Mouse (Mus musculus) kidney, postnatal 0 days (tissue): ENCODE measurements around the gene Hsdl2. TPM values are rescaled to one million over a fixed set of nuclear protein-coding genes. Genes with fewer than 3 reads are reported as not detected.
A peak's percentile ranks its signal among the peaks of the same experiment; 100 is the strongest.

Experiments used
- ATAC-seq: fragments of 200-750 bp; cut with Nextera tagmentation; replicated peaks from 2 replicates; pipeline ENCODE4 v1.8.0; 2017; ENCODE audit warnings: low read depth, moderate number of reproducible peaks, moderate TSS enrichment, moderate library complexity; ENCODE audit not compliant: low FRiP score
- DNase-seq: peaks from one replicate; pipeline ENCODE4 v3.0.0-alpha.2; 2016; ENCODE audit warnings: low spot score
- H3K27ac ChIP-seq: fragments of 300-500 bp; sonication (generic); 2 replicates; pipeline ENCODE4 v1.5.1; 2014; ENCODE audit warnings: mild to moderate bottlenecking
- H3K27me3 ChIP-seq: fragments of 300-500 bp; sonication (generic); 2 replicates; pipeline ENCODE4 v1.6.1; 2014; ENCODE audit warnings: low read length, mixed read lengths; ENCODE audit not compliant: insufficient read depth
- H3K36me3 ChIP-seq: fragments of 300-500 bp; sonication (generic); 2 replicates; pipeline ENCODE4 v1.6.1; 2014; ENCODE audit warnings: low read length, mixed read lengths; ENCODE audit not compliant: insufficient read depth
- H3K4me1 ChIP-seq: fragments of 300-500 bp; sonication (generic); replicated peaks from 2 replicates; pipeline ENCODE4 v1.6.1; 2014; ENCODE audit warnings: antibody characterized with exemption, low read length, mixed read lengths; ENCODE audit not compliant: insufficient read depth
- H3K4me2 ChIP-seq: fragments of 300-500 bp; sonication (generic); 2 replicates; pipeline ENCODE4 v1.6.1; 2014; ENCODE audit warnings: mild to moderate bottlenecking, low read length, moderate library complexity, mixed read lengths
- H3K4me3 ChIP-seq: fragments of 300-500 bp; sonication (generic); replicated peaks from 2 replicates; pipeline ENCODE4 v1.5.1; 2014; ENCODE audit warnings: low read depth, low read length
- H3K9ac ChIP-seq: fragments of 300-500 bp; sonication (generic); 2 replicates; pipeline ENCODE4 v1.6.1; 2014; ENCODE audit warnings: low read depth, low read length
- H3K9me3 ChIP-seq: fragments of 300-500 bp; sonication (generic); replicated peaks from 2 replicates; pipeline ENCODE4 v1.6.1; 2016; ENCODE audit warnings: low read length, inconsistent platforms, mixed read lengths
- CTCF ChIP-seq: IDR thresholded peaks from 2 replicates; pipeline ENCODE4 v1.5.1; 2016; ENCODE audit warnings: antibody characterized with exemption, low read depth, mild to moderate bottlenecking, moderate library complexity
- WGBS: fragments of 180-500 bp; shearing (Covaris S2); extraction: QIAGEN DNeasy Blood & Tissue Kit; methylation state at CpG from one replicate; pipeline ENCODE4 v1.1.7; 2014; 5-methylcytosine and 5-hydroxymethylcytosine counted together
- polyA plus RNA-seq: library from polyadenylated mRNA; unstranded; fragments of >200 nt; fragmentation: Nextera tagmentation; extraction: Ambion mirVana; gene quantifications from 2 replicates; pipeline ENCODE4 v1.2.1, GENCODE M21; 2015

The Hsdl2 gene
- polyA plus RNA-seq, 1 experiment from 2014 or later: 40.4 TPM

DNA sequence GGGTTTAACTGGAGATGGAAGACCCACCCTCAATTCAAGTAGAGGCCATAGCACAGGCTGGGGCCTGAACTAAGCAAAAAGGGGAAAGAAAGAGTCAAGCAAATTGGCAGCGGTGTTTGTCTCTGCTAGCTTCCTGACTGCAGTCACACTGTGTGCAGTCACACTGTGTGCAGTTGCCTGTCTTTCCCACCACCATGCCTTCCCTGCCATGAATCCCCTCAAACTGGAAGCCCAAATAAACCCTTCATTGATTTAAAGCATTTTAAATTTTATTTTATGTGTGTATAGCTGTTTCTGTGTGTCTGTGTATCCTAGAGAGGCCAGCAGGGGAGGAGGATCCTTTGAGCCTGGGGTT, 6.5 kb downstream of the Hsdl2 start:
- H3K4me3 ChIP-seq: no peak overlapping the region
- H3K27ac ChIP-seq: no peak overlapping the region
- TF ChIP-seq CTCF: no peak
- no peaks in the 10 kb centered on the region for H3K27me3 ChIP-seq
- DNase-seq (no peak), ATAC-seq (no peak)
- no peaks in the 10 kb centered on the region for H3K4me1 ChIP-seq
- H3K36me3 ChIP-seq: no peaks in the 10 kb centered on the region
- WGBS: 94% methylated on average over 1 of the region's 1 CpGs
- no peak overlapping the region for H3K4me2 ChIP-seq
- H3K9ac ChIP-seq: no peak overlapping the region
- H3K9me3 ChIP-seq: no peaks in the 10 kb centered on the region

DNA sequence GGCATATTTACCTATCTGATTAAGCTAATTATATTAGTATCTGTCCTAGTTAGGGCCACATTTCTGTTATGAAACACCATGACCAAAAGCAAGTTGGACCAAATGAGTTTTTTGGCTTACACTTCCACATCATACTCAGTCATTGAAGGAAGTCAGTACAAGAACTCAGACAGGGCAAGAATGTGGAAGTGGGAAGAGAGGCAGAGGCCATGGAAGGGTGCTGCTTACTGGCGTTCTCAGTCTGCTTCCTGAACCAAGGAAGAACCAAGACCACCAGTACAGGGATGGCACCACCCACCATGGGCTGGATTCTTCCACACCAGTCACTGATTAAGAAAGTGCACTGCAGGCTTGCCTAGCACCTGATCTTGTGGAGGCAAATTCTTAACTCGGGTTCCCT, 13.3 kb downstream of the Hsdl2 start:
- 81% methylated on average over 2 of the region's 2 CpGs for WGBS
- no peak for TF ChIP-seq CTCF
- no peak overlapping the region for H3K4me3 ChIP-seq
- no peaks in the 10 kb centered on the region for H3K27me3 ChIP-seq
- no peak overlapping the region for H3K27ac ChIP-seq
- DNase-seq: no peak
- H3K9ac ChIP-seq: no peak overlapping the region
- no peak overlapping the region for H3K4me2 ChIP-seq
- H3K9me3 ChIP-seq: no peaks in the 10 kb centered on the region
- no peak for ATAC-seq
- no peaks in the 10 kb centered on the region for H3K4me1 ChIP-seq
- no peaks in the 10 kb centered on the region for H3K36me3 ChIP-seq

DNA sequence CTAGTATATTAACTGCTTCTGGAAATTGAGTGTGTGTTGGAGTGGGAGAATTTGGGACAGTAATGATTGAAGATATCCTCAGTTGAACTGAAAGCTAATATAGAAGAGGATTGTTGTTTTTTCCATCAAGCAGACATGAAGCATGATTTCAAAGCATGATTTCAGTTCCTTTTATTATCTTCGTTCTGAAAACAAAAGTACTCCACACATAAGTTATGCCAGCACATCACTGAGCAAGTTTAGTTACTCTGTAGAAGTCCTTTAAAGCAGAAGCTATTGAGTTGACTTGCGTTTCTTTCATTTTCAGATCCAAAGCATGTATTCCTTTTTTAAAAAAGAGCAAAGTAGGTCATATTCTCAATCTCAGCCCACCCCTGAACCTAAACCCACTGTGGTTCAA, 15.2 kb downstream of the Hsdl2 start:
- H3K9me3 ChIP-seq: no peaks in the 10 kb centered on the region
- no peak overlapping the region for H3K4me2 ChIP-seq
- H3K4me3 ChIP-seq: no peak overlapping the region
- DNase-seq: no peak
- TF ChIP-seq CTCF: no peak
- ATAC-seq: no peak
- 88% methylated on average over 2 of the region's 2 CpGs for WGBS
- no peak overlapping the region for H3K27ac ChIP-seq
- H3K9ac ChIP-seq: no peak overlapping the region
- H3K27me3 ChIP-seq: no peaks in the 10 kb centered on the region
- no peaks in the 10 kb centered on the region for H3K4me1 ChIP-seq
- H3K36me3 ChIP-seq: no peaks in the 10 kb centered on the region

DNA sequence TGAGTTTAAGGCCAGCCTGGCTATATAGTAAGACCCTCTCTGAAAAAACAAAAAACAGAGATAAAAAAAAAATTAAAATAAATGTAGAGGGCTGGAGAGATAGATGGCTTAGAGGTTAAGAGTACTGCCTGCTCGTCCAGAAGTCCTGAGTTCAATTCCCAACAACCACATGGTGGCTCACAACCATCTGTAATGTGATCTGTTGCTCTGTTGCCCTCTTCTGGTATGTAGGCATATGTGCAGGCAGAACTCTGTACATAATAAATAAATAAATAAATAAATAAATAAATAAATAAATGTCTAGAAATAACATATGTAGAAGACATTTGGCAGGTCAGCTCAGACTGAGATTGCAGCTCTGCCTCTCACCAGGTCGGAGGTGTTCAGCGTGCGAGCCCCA, 21.3 kb downstream of the Hsdl2 start:
- Histone ChIP-seq H3K9ac (no peak overlapping the region), H3K9me3 (no peaks in the 10 kb centered on the region), H3K4me2 (no peak overlapping the region), H3K27ac (no peak overlapping the region), H3K27me3 (no peaks in the 10 kb centered on the region), H3K4me1 (no peaks in the 10 kb centered on the region), H3K36me3 (no peaks in the 10 kb centered on the region), H3K4me3 (no peak overlapping the region)
- ATAC-seq: no peak
- peak; percentile 57 for TF ChIP-seq CTCF
- 90% methylated on average over 4 of the region's 4 CpGs for WGBS
- DNase-seq: peak; percentile 19

DNA sequence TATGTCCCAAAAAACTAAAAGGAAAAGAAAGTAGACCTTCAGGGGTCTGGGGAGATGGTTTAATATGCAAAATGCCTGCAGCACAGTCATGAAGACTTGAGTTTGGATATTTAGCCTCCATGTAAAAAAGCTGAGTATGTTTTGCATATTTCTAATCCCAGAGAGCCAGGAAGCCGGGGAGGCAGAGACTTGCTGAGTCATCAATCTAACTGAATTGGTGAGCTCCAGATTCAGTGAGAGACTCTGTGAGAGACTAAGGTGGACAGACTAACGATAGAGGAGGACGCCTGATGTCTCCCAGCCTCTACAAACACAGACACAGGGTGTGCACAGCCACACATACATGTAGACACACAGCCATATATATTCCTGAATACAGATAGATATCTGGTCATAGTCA, 23.5 kb downstream of the Hsdl2 start:
- DNase-seq: no peak
- Histone ChIP-seq H3K36me3 (no peaks in the 10 kb centered on the region), H3K4me3 (no peak overlapping the region), H3K9me3 (no peaks in the 10 kb centered on the region), H3K4me1 (no peaks in the 10 kb centered on the region), H3K9ac (no peak overlapping the region), H3K27me3 (no peaks in the 10 kb centered on the region), H3K4me2 (no peak overlapping the region), H3K27ac (no peak overlapping the region)
- no peak for ATAC-seq
- TF ChIP-seq CTCF: no peak
- WGBS: 71% methylated on average over 3 of the region's 3 CpGs

DNA sequence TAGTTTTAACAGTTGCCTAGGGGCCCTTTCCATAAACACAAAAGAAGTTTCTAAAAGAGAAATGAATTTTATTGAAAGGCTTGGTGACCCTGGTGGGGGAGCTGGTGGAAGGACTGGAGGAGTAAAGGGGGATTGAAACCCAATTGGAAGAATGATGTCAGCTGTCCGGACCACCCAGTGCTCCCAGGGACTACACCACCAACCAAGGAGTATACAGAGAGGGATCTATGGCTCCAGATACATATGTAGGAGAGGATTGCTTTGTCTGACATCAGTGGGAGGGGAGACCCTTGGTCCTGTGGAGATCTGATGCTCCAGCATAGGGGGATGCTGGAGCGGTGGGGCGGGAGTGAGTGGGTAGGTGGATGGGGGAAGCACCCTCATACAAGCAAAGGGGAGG, 24.1 kb downstream of the Hsdl2 start:
- 92% methylated on average over 3 of the region's 3 CpGs for WGBS

DNA sequence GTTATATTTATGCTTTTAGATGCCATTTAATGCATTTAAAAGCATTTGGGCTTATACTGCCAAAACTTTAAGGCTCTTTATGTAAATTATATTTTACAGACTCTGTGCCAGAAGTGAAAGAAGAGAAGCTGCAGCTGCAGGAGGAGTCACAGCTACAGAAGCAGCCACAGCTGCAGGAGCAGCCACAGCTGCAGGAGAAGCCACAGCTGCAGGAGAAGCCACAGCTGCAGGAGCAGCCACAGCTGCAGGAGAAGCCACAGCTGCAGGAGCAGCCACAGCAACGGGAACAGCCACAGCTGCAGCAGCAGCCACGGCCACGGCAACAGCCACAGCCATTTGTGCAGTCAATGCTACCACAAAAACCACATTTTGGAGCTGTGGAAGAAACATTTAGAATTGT, 29.0 kb downstream of the Hsdl2 start:
- ATAC-seq (no peak), DNase-seq (no peak)
- Histone ChIP-seq H3K9ac (no peak overlapping the region), H3K4me3 (no peak overlapping the region), H3K36me3 (0 out of 2 replicates have a peak, but pooled peaks cover 7% of the 10 kb centered on the region), H3K27ac (no peak overlapping the region), H3K4me1 (no peaks in the 10 kb centered on the region), H3K27me3 (no peaks in the 10 kb centered on the region), H3K4me2 (no peak overlapping the region), H3K9me3 (no peaks in the 10 kb centered on the region)
- no peak for TF ChIP-seq CTCF
- 60% methylated on average over 3 of the region's 3 CpGs for WGBS

More for the DNA sequence above, 24.1 kb downstream of the Hsdl2 start:
- Histone ChIP-seq H3K9me3 (no peaks in the 10 kb centered on the region), H3K4me1 (no peaks in the 10 kb centered on the region), H3K4me2 (no peak overlapping the region), H3K36me3 (no peaks in the 10 kb centered on the region), H3K4me3 (no peak overlapping the region), H3K27me3 (no peaks in the 10 kb centered on the region), H3K27ac (no peak overlapping the region), H3K9ac (no peak overlapping the region)
- DNase-seq: no peak
- ATAC-seq: no peak
- no peak for TF ChIP-seq CTCF
